Mouse (Mus musculus) cortical plate, adult 2 months (tissue): Measurements from ENCODE around the gene Clic4.

Source experiments
- CTCF ChIP-seq: fragments of 200-500 bp; IDR thresholded peaks from 2 replicates; pipeline ENCODE4 v1.5.1; 2011; ENCODE audit warnings: mild to moderate bottlenecking, control low read depth, low read length; ENCODE audit not compliant: insufficient read depth; ENCODE audit errors: extremely low read depth
- POLR2A ChIP-seq: fragments of 200-500 bp; IDR thresholded peaks from 2 replicates; pipeline ENCODE4 v1.6.1; 2011; ENCODE audit warnings: mild to moderate bottlenecking, low read length, control low read depth; ENCODE audit not compliant: insufficient read depth; ENCODE audit errors: extremely low read depth

DNA sequence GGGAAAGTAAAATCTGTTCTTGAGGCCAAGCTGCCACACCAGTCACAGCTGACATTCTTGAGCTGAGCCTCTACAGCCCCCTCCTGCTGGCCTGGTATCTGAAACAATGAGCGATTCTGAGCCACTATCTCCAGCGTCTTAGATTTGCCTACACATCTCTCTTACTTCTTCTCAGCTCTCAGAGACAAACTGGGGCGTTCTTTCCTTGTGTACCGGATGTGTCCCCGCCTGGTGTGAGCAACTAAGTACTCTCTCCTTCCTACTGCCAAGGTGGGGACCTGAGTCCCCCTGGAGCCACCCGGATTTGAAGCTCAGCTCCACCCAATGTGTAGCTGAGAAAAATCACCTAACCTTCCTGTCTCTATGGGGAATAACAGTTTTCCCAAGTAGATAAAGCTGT is 19.2 kb upstream of the Clic4 start:
- TF ChIP-seq POLR2A (no peak), CTCF (no peak)
